In the genomic region with DNA sequence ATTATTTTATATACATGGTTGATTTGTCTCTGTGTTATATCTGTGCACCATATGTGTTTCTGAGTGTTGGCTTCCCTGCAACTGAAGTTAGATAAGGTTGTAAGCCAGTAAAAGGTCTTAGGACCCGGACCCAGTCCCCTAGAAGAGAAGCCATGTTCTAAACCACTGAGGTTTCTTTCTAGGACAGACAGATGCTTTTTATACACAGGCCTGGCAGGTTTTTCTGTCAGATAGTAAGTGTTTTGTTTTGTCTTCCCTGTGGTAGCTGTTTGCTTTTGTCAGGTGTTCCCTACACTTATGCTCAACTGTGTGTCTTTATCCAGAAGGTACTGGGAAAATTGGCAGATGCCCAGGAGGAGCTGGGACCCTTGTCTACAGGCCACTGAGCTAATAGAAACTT, we compare ENCODE assay signal across 20 mouse cellular contexts.
DNase-seq lines count a peak whose midpoint lies in the region; ATAC-seq lines count a peak whose summit lies in the region.
"Had no signal": no experiment of that assay in that cellular context is flagged by ENCODE, and none has a peak within 500 bp of the region (broad histone marks: within the 10 kb centered on the region; RNA-seq: fewer than 3 reads in every experiment).

No protein-coding gene starts in this region.

- H3K27ac ChIP-seq in heart, embryonic 16.5 days (ENCODE audit: low read length): peak overlapping the region; percentile 36; the same call in 1 of the 2 replicates
- no peak overlapping the region for H3K27ac ChIP-seq in limb, embryonic 12.5 days
- H3K27ac ChIP-seq in limb, embryonic 10.5 days: no peak overlapping the region
- peak overlapping the region; percentile 42 for H3K27ac ChIP-seq in neural tube, embryonic 13.5 days (replicated peaks)
- H3K27ac ChIP-seq: forebrain, embryonic 15.5 days; kidney, postnatal 0 days; liver, embryonic 15.5 days had no signal

- intact Hi-C loops in heart, postnatal 25 days (cut with DNase I): no loop called here

- H3K4me3 ChIP-seq in heart, embryonic 16.5 days (ENCODE audit: low read length): no peak overlapping the region
- H3K4me3 ChIP-seq in limb, embryonic 12.5 days (replicated peaks): no peak overlapping the region
- no peak overlapping the region for H3K4me3 ChIP-seq in limb, embryonic 10.5 days
- H3K4me3 ChIP-seq in neural tube, embryonic 13.5 days: no peak overlapping the region
- H3K4me3 ChIP-seq: forebrain, embryonic 15.5 days; liver, embryonic 15.5 days had no signal

- no peak overlapping the region for H3K4me2 ChIP-seq in heart, embryonic 16.5 days (ENCODE audit: low read depth, low read length)
- H3K4me2 ChIP-seq in limb, embryonic 12.5 days: no peak overlapping the region
- no peak overlapping the region for H3K4me2 ChIP-seq in neural tube, embryonic 13.5 days
- H3K4me2 ChIP-seq: forebrain, embryonic 15.5 days; liver, embryonic 15.5 days had no signal

- H3K36me3 ChIP-seq in heart, embryonic 16.5 days (ENCODE audit: control insufficient read depth, insufficient read depth): no peaks in the 10 kb centered on the region
- no peaks in the 10 kb centered on the region for H3K36me3 ChIP-seq in limb, embryonic 12.5 days
- H3K36me3 ChIP-seq in limb, embryonic 10.5 days: peaks cover 4% of the 10 kb centered on the region; the same call in 1 of the 2 replicates
- no peaks in the 10 kb centered on the region for H3K36me3 ChIP-seq in neural tube, embryonic 13.5 days
- H3K36me3 ChIP-seq: forebrain, embryonic 15.5 days; liver, embryonic 15.5 days had no signal

- H3K9ac ChIP-seq in heart, embryonic 16.5 days (ENCODE audit: low read length): no peak overlapping the region
- 0 out of 2 replicates have a peak overlapping the region, but pooled peaks have one; percentile 18 for H3K9ac ChIP-seq in limb, embryonic 12.5 days (replicated peaks)
- no peak overlapping the region for H3K9ac ChIP-seq in neural tube, embryonic 13.5 days
- H3K9ac ChIP-seq: forebrain, embryonic 15.5 days; liver, embryonic 15.5 days had no signal

- no peaks in the 10 kb centered on the region for H3K9me3 ChIP-seq in heart, embryonic 16.5 days (replicated peaks; ENCODE audit: control insufficient read depth, low read length)
- no peaks in the 10 kb centered on the region for H3K9me3 ChIP-seq in limb, embryonic 12.5 days
- H3K9me3 ChIP-seq in limb, embryonic 10.5 days (replicated peaks): no peaks in the 10 kb centered on the region
- H3K9me3 ChIP-seq in neural tube, embryonic 13.5 days: no peaks in the 10 kb centered on the region
- H3K9me3 ChIP-seq: forebrain, embryonic 15.5 days; liver, embryonic 15.5 days had no signal

- no peak for ATAC-seq in heart, embryonic 16.5 days (replicated peaks; ENCODE audit: extremely low read depth, insufficient read depth, low FRiP score)
- no peak for ATAC-seq in limb, embryonic 12.5 days (ENCODE audit: insufficient number of reproducible peaks, insufficient read depth, low FRiP score, low TSS enrichment, low read depth)
- no peak for ATAC-seq in neural tube, embryonic 13.5 days (ENCODE audit: low read depth)
- ATAC-seq: forebrain, embryonic 15.5 days; inflammation-experienced regulatory T-cells, adult 6 months had no signal

- DNase-seq in cerebellum, postnatal 10 days: peak; percentile 39 to 45
- no peak for DNase-seq in cerebellum, adult 9-10 months
- DNase-seq in heart, postnatal 25 days (ENCODE audit: low spot score): no peak
- no peak for DNase-seq in limb, embryonic 10.5 days (ENCODE audit: low spot score)
- DNase-seq in neural tube, embryonic 10.5 days (ENCODE audit: extremely low spot score, low spot score): no peak
- DNase-seq: adrenal gland, postnatal 10 days; cerebellum, adult 2 months; heart, postnatal 36 days; kidney, adult 2 months; layer of hippocampus, adult 9-11 months; lung, postnatal 10 days; midbrain, embryonic 14.5 days; thymus, postnatal 14 days had no signal

- WGBS in heart, embryonic 16.5 days: 64% methylated on average over 1 of the region's 1 CpGs
- WGBS in limb, embryonic 12.5 days: 83% methylated on average over 1 of the region's 1 CpGs
- 96% methylated on average over 1 of the region's 1 CpGs for WGBS in limb, embryonic 10.5 days
- WGBS in neural tube, embryonic 13.5 days: 93% methylated on average over 1 of the region's 1 CpGs

- peaks cover 47% of the 10 kb centered on the region for H3K4me1 ChIP-seq in heart, embryonic 16.5 days (ENCODE audit: control insufficient read depth, insufficient read depth, low read length)
- peaks cover 48% of the 10 kb centered on the region for H3K4me1 ChIP-seq in limb, embryonic 12.5 days (replicated peaks)
- H3K4me1 ChIP-seq in limb, embryonic 10.5 days: peaks cover 10% of the 10 kb centered on the region; the same call in 1 of the 2 replicates
- H3K4me1 ChIP-seq in neural tube, embryonic 13.5 days (replicated peaks): peaks cover 88% of the 10 kb centered on the region

- H3K27me3 ChIP-seq in heart, embryonic 16.5 days (ENCODE audit: control insufficient read depth, insufficient read depth, low read length): no peaks in the 10 kb centered on the region
- H3K27me3 ChIP-seq in limb, embryonic 12.5 days: no peaks in the 10 kb centered on the region
- no peaks in the 10 kb centered on the region for H3K27me3 ChIP-seq in limb, embryonic 10.5 days (ENCODE audit: low read depth, poor library complexity, severe bottlenecking)
- H3K27me3 ChIP-seq in neural tube, embryonic 13.5 days: no peaks in the 10 kb centered on the region
- H3K27me3 ChIP-seq: forebrain, embryonic 15.5 days; liver, embryonic 15.5 days had no signal

Comparison
In these comparisons a context has a peak if more than half of its experiments do, and no peak if none do; other contexts are left out.
1. DNase-seq: peak in cerebellum, postnatal 10 days (2 of 2); none in cerebellum, adult 9-10 months (single experiment), heart, postnatal 25 days (single experiment), limb, embryonic 10.5 days (single experiment) and neural tube, embryonic 10.5 days (single experiment).
2. H3K27ac ChIP-seq: peak in heart, embryonic 16.5 days (single experiment) and neural tube, embryonic 13.5 days (single experiment); none in limb, embryonic 12.5 days (single experiment) and limb, embryonic 10.5 days (single experiment).